Mouse (Mus musculus) neutrophil, adult 5-6 weeks (primary cell): ENCODE data around the gene Swi5. TPM values are rescaled to one million over a fixed set of nuclear protein-coding genes. Genes with fewer than 3 reads are reported as not detected.

Source experiments
- ATAC-seq: fragments of 151-379, 151-347 bp; 2 replicates; pipeline ENCODE4 v1.8.0; 2017; ENCODE audit warnings: mild to moderate bottlenecking, moderate TSS enrichment; ENCODE audit not compliant: insufficient number of reproducible peaks, poor library complexity, low FRiP score, severe bottlenecking; ENCODE audit errors: extremely low read depth
- total RNA-seq: library from RNA; stranded (forward); fragments of 200-1000 nt; gene quantifications from 2 replicates; pipeline ENCODE4 v1.2.3, GENCODE M21; 2017

Gene Swi5
- 82.5 and 89.9 TPM in 2 replicates for total RNA-seq

GRCm38 (mm10) chr2:32287923-32288367 lies at the start of gene Swi5:
Gene Swi5 (minus strand): TSS chr2:32288075.
- ATAC-seq, result peak; percentile 98

GRCm38 (mm10) chr2:32335888-32336287 lies 48.0 kb upstream of the Swi5 start:
- ATAC-seq, result no peak

- ATAC-seq, result no peak
Observed at GRCm38 (mm10) chr2:32332159-32332558, 44.3 kb upstream of the Swi5 start.

- ATAC-seq, result no peak
Observed at GRCm38 (mm10) chr2:32329531-32329930, 41.7 kb upstream of the Swi5 start.

GRCm38 (mm10) chr2:32328911-32329460 lies 41.1 kb upstream of the Swi5 start:
- no peak for ATAC-seq

GRCm38 (mm10) chr2:32327200-32327599 lies 39.3 kb upstream of the Swi5 start:
- ATAC-seq, result no peak

GRCm38 (mm10) chr2:32325342-32325741 lies 37.5 kb upstream of the Swi5 start:
- ATAC-seq, result no peak

GRCm38 (mm10) chr2:32324322-32324721 lies 36.4 kb upstream of the Swi5 start:
- ATAC-seq, result no peak

GRCm38 (mm10) chr2:32322754-32323741 lies 35.2 kb upstream of the Swi5 start:
- ATAC-seq, result no peak

GRCm38 (mm10) chr2:32321591-32322298 lies 33.9 kb upstream of the Swi5 start:
- ATAC-seq, result no peak

- no peak for ATAC-seq
Observed at GRCm38 (mm10) chr2:32320721-32321120, 32.8 kb upstream of the Swi5 start.

- no peak for ATAC-seq
Observed at GRCm38 (mm10) chr2:32319586-32320580, 32.0 kb upstream of the Swi5 start.

- ATAC-seq, result no peak
Observed at GRCm38 (mm10) chr2:32318709-32319585, 31.1 kb upstream of the Swi5 start.

- no peak for ATAC-seq
Observed at GRCm38 (mm10) chr2:32317791-32318417, 30.0 kb upstream of the Swi5 start.

GRCm38 (mm10) chr2:32316887-32317656 lies 29.2 kb upstream of the Swi5 start:
- no peak for ATAC-seq

GRCm38 (mm10) chr2:32315751-32316150 lies 27.9 kb upstream of the Swi5 start:
- ATAC-seq, result no peak
